Mouse (Mus musculus): ENCODE results near the gene Poln.

The Poln gene

DNA sequence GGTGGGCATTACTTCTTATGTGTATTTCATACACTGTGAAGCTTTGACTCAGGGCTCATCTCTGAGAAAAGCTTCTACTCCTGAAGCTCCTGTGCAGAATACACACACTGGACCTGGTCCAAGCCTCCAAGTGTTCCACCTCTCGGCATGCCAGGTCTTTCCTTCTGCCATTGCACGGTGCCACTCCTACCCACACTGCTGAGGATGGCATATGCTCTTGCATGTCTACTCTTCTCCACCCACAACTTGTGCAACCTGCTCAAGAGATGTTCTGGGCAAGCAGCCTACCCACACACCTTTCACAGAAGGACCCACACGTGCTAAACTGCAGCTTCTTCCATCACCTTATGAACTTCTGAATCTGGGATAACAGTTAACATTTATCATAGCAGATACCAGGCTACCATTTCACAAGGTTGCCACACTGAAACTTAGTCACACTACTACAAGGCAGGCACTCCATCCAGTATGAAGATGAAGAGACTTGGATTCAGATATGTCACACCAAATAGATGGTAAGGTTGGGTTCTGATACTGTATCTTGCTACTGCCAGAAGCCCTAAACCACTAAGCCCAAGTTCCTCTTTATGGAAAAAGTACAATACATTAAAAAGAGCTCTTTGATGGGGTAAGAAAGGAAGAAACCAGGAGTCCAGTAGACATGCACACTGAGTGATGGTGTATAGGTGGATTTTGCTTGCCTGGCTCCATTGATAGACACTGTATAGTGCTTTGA lies 50.0 kb downstream of the Poln start:
- peak; percentile 46 to 48 for DNase-seq (ENCODE audit: low spot score in 2 of 2)

- no peak for DNase-seq (ENCODE audit: low spot score in 2 of 2)
Observed at GRCm38 (mm10) chr5:34105681-34106080, 63.6 kb downstream of the Poln start.

- peak; percentile 79 to 84 for DNase-seq (ENCODE audit: low spot score in 2 of 2)
Observed at GRCm38 (mm10) chr5:34097333-34097732, 71.9 kb downstream of the Poln start.

GRCm38 (mm10) chr5:34093021-34093420 lies 76.2 kb downstream of the Poln start:
- no peak for DNase-seq (ENCODE audit: low spot score in 2 of 2)

DNA sequence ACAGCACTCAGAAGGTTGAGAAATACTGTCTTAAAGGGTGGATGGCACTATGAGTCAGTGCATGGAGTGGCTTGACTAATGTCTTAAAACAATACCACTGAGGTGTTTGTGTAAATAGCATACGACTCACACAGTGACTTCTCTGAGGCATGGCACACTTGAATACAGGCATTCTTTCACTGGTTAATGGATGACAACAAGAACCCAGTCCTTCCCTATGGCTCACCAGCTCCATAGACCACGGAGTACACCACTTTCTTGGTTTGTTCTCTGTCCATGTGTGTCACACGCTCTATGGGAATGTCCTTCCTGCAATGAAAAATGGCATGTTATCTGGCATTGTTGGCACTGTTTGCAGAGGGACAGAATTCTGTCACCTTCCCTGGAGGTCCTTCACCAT lies 136.7 kb downstream of the Poln start:
- no peak for DNase-seq (ENCODE audit: low spot score in 2 of 2)

DNA sequence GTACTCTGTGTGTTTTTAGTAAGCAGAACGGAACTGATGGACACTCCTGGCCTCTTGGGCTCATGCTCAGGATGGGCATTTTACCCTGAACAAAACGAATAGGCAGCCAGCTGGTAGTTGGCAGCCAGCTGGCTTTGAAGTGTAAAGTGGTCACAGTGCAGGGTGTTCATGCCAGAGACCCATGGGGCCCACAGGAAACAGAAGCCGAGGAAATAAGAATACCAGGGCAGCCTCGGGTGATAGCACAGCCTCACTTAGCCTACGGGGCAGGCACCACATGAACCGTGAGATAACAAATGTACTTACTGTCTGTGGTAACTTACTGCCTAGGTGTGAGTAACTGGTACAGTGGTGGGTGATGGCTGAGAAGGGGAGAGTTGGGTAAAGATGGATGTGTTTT lies 138.2 kb downstream of the Poln start:
- no peak for DNase-seq (ENCODE audit: low spot score in 2 of 2)

- DNase-seq (ENCODE audit: low spot score in 2 of 2): no peak
Observed at GRCm38 (mm10) chr5:34030101-34030500, 139.1 kb downstream of the Poln start.

GRCm38 (mm10) chr5:34018968-34019367 lies 150.3 kb downstream of the Poln start:
- DNase-seq (ENCODE audit: low spot score in 2 of 2): no peak

GRCm38 (mm10) chr5:34014652-34015051 lies 154.6 kb downstream of the Poln start:
- no peak for DNase-seq (ENCODE audit: low spot score in 2 of 2)

- DNase-seq (ENCODE audit: low spot score in 2 of 2): no peak
Observed at GRCm38 (mm10) chr5:34007392-34007941, 161.8 kb downstream of the Poln start.

- DNase-seq (ENCODE audit: low spot score in 2 of 2): no peak
Observed at GRCm38 (mm10) chr5:34006832-34007231, 162.4 kb downstream of the Poln start.

GRCm38 (mm10) chr5:34004618-34005017 lies 164.6 kb downstream of the Poln start:
- DNase-seq (ENCODE audit: low spot score in 2 of 2): no peak

- no peak for DNase-seq (ENCODE audit: low spot score in 2 of 2)
Observed at GRCm38 (mm10) chr5:34002636-34003035, 166.6 kb downstream of the Poln start.

DNA sequence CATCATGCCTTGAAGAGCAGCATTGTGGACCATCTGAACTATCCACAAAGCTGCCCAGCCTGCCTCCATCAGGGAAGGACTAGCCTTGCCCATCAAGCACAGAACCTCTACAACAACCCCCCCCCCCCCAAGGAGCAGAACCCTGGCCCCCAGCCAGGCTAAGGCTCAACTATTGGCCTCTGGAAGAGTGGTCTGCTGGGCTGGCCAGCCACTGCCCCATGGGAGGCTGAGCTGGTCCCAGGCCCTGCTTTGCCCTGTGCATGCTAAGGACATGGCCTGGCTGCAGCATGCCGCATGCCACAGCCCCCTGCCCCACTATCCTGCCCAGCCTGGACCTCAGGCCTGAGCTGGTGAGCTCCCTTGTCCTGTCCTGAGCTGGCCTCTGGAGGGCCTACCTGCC lies 167.8 kb downstream of the Poln start:
- DNase-seq (ENCODE audit: low spot score in 2 of 2): no peak

- DNase-seq (ENCODE audit: low spot score in 2 of 2): peak; percentile 43 to 56
Observed at GRCm38 (mm10) chr5:34000809-34001208, 168.4 kb downstream of the Poln start.

- DNase-seq (ENCODE audit: low spot score in 2 of 2): no peak
Observed at GRCm38 (mm10) chr5:33999466-34000090, 169.7 kb downstream of the Poln start.

DNA sequence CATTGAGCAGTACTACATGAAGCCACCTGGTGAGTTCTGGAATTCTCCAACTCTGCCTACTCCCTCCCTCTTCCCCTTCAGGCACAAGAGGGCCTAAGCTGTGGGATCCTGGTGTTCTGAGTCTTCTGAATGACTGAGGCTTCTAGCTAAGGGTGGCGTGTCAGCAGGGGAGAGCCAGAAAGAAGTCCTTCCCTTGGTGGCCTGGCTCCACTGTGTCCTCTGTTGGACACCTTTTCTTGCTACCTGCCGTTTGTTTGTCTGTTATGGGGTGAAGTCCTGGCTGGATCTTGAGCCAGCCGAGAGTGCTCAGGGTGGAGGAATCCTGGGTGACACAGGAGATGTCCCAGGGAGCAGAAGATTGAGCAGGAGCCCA lies 170.8 kb downstream of the Poln start:
- DNase-seq (ENCODE audit: low spot score in 2 of 2): no peak

GRCm38 (mm10) chr5:33997829-33998504 lies 171.3 kb downstream of the Poln start:
- DNase-seq (ENCODE audit: low spot score in 2 of 2): no peak

- peak; percentile 81 to 85 for DNase-seq (ENCODE audit: low spot score in 2 of 2)
Observed at GRCm38 (mm10) chr5:33997051-33997741, 172.1 kb downstream of the Poln start.

DNA sequence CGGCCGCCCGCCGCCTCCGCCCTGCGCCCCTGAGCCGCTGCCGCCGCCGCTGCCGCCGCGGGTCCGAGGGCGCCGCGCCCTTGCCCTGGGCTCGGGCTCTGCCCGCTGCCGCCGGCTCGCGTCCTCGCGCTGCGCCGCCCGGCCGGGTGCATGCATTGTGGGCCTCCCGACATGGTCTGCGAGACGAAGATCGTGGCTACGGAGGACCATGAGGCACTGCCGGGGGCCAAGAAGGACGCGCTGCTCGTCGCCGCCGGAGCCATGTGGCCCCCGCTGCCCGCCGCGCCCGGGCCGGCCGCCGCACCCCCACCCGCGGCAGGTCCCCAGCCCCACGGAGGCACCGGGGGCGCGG lies 172.6 kb downstream of the Poln start:
- DNase-seq (ENCODE audit: low spot score in 2 of 2): no peak

GRCm38 (mm10) chr5:33995843-33996693 lies 173.2 kb downstream of the Poln start, which contains the start of gene Nat8l:
TSS of gene Nat8l (plus strand) at chr5:33995984.
- DNase-seq (ENCODE audit: low spot score in 2 of 2): peak; percentile 89 to 92
